Mouse (Mus musculus) adrenal gland, postnatal 36 days (tissue): ENCODE data around the gene Castor2. TPM values are rescaled to one million over a fixed set of nuclear protein-coding genes. Genes with fewer than 3 reads are reported as not detected.

Experiments used
- total RNA-seq, 2 experiments: library from RNA; stranded (reverse); gene quantifications; 2 replicates each; pipeline ENCODE4 v1.2.3; 2021

Gene Castor2
- total RNA-seq, 2 experiments from 2014 or later: 12.1 TPM

Other genes starting within 250 kb of the Castor2 start
- gene Rcc1l, start 77.1 kb downstream of the Castor2 start, total RNA-seq: 10 to 100 TPM; 30.4 to 31.6 TPM
- gene Gtf2ird2, start 84.3 kb downstream of the Castor2 start, total RNA-seq: 1 to 10 TPM; 8.1 to 9.3 TPM
- 1 to 10 TPM; 5.2 to 9.7 TPM for gene Ncf1, start 129.9 kb downstream of the Castor2 start, total RNA-seq
- 100 to 1,000 TPM; 230 to 239 TPM for gene Gtf2i, start 215.0 kb downstream of the Castor2 start, total RNA-seq